Mouse (Mus musculus): ENCODE measurements around the gene Nuak1. TPM values are rescaled to one million over a fixed set of nuclear protein-coding genes. Genes with fewer than 3 reads are reported as not detected.
A peak's percentile ranks its signal among the peaks of the same experiment; 100 is the strongest.
"Not testable (repeated sequence)": the region's sequence is repeated elsewhere in the genome, so short reads cannot be mapped to it uniquely, and the experiment has no call there.

Gene Nuak1
- 10 to 100 TPM; 10.1 to 13.6 (median 12.1) TPM for total RNA-seq (2022)

- DNase-seq = peak; percentile 82
These were observed at the start of gene Nuak1 for GRCm38 (mm10) chr10:84440541-84441433. TSS of gene Nuak1 (minus strand) at chr10:84440597.

DNA sequence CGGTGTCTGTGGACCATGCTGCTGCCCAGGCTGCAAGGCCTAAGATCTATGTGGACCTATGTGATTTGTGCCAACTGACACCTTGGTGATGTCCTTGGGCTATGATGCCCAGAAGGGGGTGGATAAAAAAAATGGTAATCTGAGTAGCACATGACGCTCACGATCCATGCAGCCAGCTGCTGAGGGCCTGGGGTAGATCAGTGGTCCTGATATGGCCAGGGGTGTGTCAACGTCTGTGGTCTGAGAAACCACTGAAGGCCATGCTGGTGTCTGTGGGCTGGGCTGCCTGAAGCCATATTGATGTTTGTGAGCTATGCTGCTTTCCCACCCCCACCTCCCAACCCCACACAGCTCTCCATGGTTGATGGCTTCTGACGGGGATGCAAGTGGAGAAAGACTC is 49.7 kb upstream of the Nuak1 start:
- DNase-seq = no peak

DNA sequence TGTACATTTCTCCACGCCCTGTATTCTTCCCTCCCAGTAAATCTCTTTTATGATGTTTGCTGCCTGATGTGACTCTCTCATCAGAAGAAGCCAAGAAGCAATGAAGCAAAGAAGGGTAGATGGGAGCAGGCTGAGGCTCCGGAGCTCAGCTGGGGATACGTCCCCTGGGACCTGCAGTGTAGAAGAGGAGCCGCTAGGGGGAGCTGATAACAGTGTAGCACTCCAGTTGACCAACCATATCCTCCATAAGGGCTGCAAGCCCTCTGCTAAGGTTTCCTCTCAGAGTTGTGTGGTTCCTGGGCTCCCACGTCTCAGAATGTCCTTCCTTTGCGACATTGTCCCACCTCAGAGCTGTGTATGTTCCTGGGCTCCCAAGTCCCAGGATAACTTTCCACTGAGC is 47.9 kb upstream of the Nuak1 start:
- DNase-seq = peak; percentile 43

- no peak for DNase-seq
These were observed 44.3 kb upstream of the Nuak1 start for GRCm38 (mm10) chr10:84484661-84485060.

- DNase-seq = no peak
These were observed 43.2 kb upstream of the Nuak1 start for GRCm38 (mm10) chr10:84483553-84483952.

DNA sequence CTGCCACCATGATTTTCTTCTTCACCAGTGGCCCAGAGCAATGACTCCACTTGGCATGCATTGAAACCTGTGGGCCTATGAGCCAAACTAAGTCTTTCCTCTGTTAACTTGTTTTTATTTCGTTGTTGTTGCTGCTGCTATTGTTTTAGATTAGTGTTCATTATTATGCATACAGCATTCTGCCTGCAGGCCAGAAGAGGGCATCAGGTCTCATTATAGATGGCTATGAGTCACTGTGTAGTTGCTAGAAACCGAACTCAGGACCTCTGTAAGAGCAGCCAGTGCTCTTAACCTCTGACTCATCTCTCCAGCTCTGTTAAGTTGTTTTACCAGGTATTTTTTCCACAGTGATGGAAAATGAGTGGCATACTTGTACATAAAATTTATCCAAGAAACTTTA is 42.7 kb upstream of the Nuak1 start:
- no peak for DNase-seq

GRCm38 (mm10) chr10:84482418-84482817 is 42.0 kb upstream of the Nuak1 start:
- not testable (repeated sequence) for DNase-seq

- DNase-seq = no peak
These were observed 40.9 kb upstream of the Nuak1 start for GRCm38 (mm10) chr10:84481327-84481671.

GRCm38 (mm10) chr10:84480667-84481326 is 40.4 kb upstream of the Nuak1 start:
- DNase-seq = peak; percentile 29

DNA sequence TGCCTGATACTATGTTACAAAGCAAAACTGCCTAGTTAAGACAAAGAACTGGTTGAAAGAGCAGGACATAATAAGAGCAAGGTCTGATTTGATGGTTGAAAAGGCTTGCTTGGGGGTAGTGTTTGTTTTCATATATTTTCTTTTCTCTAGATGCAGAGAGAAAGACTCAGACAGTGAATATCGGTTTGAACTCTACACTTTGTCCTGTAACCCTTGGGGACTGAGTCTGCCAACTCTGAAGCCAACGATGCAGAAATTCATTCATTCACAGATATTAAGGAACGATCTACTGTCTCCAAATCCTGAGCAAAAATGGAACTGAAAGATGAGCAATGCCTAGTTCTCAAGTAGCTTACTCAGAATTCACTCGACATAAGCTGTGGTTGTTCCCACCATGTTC is 39.7 kb upstream of the Nuak1 start:
- no peak for DNase-seq

DNA sequence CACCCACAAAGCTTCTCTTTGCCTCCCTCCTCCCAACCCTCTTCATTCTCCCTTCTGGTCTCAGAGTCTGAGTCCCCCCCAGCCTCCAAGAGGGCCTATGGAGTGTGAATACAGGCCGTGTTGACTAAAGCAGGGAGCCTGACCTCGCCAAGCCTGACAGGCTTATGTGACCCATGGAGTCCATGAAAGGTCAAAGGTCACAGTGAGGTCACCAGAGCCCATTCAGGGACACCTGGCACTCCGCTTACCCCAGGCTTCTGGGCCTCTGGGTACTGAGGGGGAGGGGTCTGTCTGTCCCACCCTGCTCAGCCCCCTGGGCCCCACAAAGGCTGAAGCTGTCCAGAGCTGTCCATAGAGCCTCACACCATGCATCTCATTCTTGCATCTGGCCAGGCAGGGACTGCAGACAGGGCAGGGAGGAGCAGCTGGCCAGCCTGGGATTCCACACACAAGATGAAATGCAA is 37.2 kb upstream of the Nuak1 start:
- no peak for DNase-seq

GRCm38 (mm10) chr10:84477045-84477612 is 36.7 kb upstream of the Nuak1 start:
- DNase-seq = no peak

- no peak for DNase-seq
These were observed 27.3 kb upstream of the Nuak1 start for GRCm38 (mm10) chr10:84467555-84468164.

GRCm38 (mm10) chr10:84465511-84465910 is 25.1 kb upstream of the Nuak1 start:
- no peak for DNase-seq

- no peak for DNase-seq
These were observed 20.2 kb upstream of the Nuak1 start for GRCm38 (mm10) chr10:84460420-84461101.

GRCm38 (mm10) chr10:84458094-84458493 is 17.7 kb upstream of the Nuak1 start:
- no peak for DNase-seq

GRCm38 (mm10) chr10:84457539-84457938 is 17.1 kb upstream of the Nuak1 start:
- DNase-seq = no peak

- DNase-seq = no peak
These were observed 16.4 kb upstream of the Nuak1 start for GRCm38 (mm10) chr10:84456632-84457320.

DNA sequence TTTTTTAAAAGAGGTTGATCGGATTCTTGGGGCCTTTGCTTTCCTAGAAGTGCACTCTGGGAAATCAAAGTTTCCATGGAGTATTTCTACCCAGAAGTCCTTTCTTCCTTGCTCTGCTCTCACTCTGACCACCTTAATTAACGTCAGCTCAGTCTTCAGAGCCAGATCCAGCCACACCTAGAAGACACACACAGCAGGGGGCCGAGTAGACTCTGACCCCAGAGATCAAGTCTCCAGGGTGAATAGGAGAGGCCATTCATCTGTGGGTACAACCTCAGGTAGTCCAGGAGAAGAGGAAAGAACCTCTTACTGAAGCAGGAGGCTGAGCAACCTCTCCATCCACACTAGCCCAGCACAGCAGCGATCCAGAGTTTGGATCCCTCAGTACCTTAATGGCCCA is 11.5 kb upstream of the Nuak1 start:
- DNase-seq = no peak

DNA sequence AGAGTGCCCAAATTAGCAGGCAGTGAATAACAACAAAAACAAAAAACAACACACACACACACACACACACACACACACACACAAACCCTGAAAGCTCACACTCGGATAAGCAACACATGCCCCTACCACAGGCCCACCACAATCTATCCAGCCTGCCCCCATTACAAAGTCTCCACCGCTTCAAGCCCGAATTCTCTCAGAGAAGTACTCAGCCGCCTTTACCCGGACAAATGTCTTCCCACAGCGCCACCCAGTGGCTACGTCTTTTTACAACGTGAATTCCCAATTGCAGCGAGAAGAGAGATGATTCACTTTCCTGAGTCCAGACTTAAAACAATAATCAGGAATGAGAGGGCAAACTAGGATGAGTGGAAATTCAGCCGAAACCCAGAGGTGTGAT is 10.3 kb upstream of the Nuak1 start:
- peak; percentile 67 for DNase-seq

DNA sequence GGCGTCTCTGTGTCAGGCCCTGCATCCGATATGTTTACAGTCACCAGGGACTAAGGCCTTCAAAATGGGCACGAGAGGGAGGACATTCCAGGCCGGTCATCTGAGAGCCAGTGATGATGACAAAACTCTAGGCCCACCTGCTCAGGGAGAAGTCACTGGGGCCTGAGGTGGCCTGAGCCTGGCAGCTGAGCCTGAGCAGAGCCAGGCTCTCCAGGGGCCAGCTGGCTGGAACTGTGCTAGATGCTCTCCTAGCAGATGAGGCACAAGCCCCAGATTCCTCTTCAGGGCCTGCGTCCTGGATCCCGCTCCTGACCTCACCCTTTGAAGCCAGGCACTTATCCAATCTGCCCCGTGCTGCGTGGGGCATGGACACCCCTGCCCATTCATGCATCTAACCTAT is 9.3 kb upstream of the Nuak1 start:
- DNase-seq = no peak

DNA sequence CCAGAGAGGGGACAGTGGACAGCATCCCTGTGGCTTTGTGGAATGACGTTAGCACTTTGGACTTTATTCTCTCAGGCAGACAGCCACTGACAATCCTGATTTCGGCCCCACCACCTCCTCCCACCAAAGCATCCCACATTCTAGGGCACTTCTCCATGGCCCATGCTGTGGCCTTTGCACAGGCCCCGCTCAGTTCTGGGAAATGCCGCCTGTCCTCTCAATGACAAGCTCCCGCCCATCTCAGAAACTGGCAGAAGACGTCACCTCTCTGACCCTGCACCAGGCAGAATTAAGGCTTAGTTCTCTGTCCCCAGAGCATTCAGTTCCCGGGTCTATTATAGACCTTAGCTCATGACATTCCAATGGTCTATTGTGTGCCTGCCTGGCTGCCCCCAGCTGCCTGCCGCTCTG is 7.0 kb upstream of the Nuak1 start:
- DNase-seq = no peak

All from adrenal gland, adult 8-10 months (tissue).